Mouse (Mus musculus) embryonic fibroblast, embryonic 13.5 days (primary cell): ENCODE measurements around the gene Rpusd4.

Experiments
- CTCF ChIP-seq: IDR thresholded peaks from 2 replicates; pipeline ENCODE4 v1.5.1; 2011; ENCODE audit warnings: mild to moderate bottlenecking, control low read depth, low read length, moderate library complexity, borderline replicate concordance; ENCODE audit not compliant: insufficient read depth
- POLR2A ChIP-seq: IDR thresholded peaks from 2 replicates; pipeline ENCODE4 v1.6.1; 2011; ENCODE audit warnings: low read depth, mild to moderate bottlenecking, control low read depth, low read length, moderate library complexity

GRCm38 (mm10) chr9:35238915-35239571, 28.6 kb upstream of the Rpusd4 start:
- TF ChIP-seq CTCF: no peak
- TF ChIP-seq POLR2A: no peak
